Mouse (Mus musculus): Measurements from ENCODE around the gene Ankrd11.

- TF ChIP-seq CTCF (IDR thresholded peaks at IDR 0.05; ENCODE audit: extremely low read depth, insufficient read depth, insufficient read length, insufficient replicate concordance) = peak; percentile 36; the same call in 1 of the 2 replicates
- no peak for TF ChIP-seq POLR2A (IDR thresholded peaks at IDR 0.05; ENCODE audit: low read depth, low read length)
Measured at GRCm38 (mm10) chr8:123004033-123004922, 37.8 kb downstream of the Ankrd11 start.

Measured in spleen, adult 2 months (tissue).